Mouse (Mus musculus): ENCODE results near the gene Gnl1. TPM values are rescaled to one million over a fixed set of nuclear protein-coding genes. Genes with fewer than 3 reads are reported as not detected.

Gene Gnl1
- polyA plus RNA-seq, 1 experiment from 2014 or later = 60.0 TPM

- Histone ChIP-seq H3K27ac (no peak overlapping the region), H3K9me3 (no peaks in the 10 kb centered on the region), H3K9ac (no peak overlapping the region), H3K4me3 (no peak overlapping the region), H3K4me1 (peaks cover 12% of the 10 kb centered on the region), H3K27me3 (no peaks in the 10 kb centered on the region), H3K4me2 (no peak overlapping the region), H3K36me3 (peaks cover 35% of the 10 kb centered on the region)
- no peak for ATAC-seq (ENCODE audit: insufficient number of reproducible peaks, low FRiP score, low TSS enrichment, low read depth)
- 89% methylated on average over 2 of the region's 2 CpGs for WGBS
Observed at GRCm38 (mm10) chr17:35967621-35968020, 12.0 kb upstream of the Gnl1 start.

- Histone ChIP-seq H3K27ac (peak within 1 kb of the TSS; percentile 85), H3K4me1 (peaks cover 12% of the 10 kb centered on the region), H3K4me3 (peak within 1 kb of the TSS; percentile 97), H3K9me3 (no peaks in the 10 kb centered on the region), H3K9ac (peak within 1 kb of the TSS; percentile 89), H3K4me2 (peak within 1 kb of the TSS; percentile 75), H3K27me3 (no peaks in the 10 kb centered on the region), H3K36me3 (peaks cover 32% of the 10 kb centered on the region)
- WGBS = under 1% methylated on average over 68 of the region's 68 CpGs
- ATAC-seq (ENCODE audit: insufficient number of reproducible peaks, low FRiP score, low TSS enrichment, low read depth) = peak; percentile 94
Observed at GRCm38 (mm10) chr17:35969418-35970389, 9.9 kb upstream of the Gnl1 start, which contains the start of gene Abcf1. Gene Abcf1, minus strand, starts transcription at chr17:35969761.

- H3K4me3 ChIP-seq = no peak overlapping the region
- no peaks in the 10 kb centered on the region for H3K27me3 ChIP-seq
- no peak overlapping the region for H3K4me2 ChIP-seq
- peaks cover 28% of the 10 kb centered on the region for H3K36me3 ChIP-seq
- no peak overlapping the region for H3K9ac ChIP-seq
- H3K9me3 ChIP-seq = no peaks in the 10 kb centered on the region
- peaks cover 12% of the 10 kb centered on the region for H3K4me1 ChIP-seq
- no peak overlapping the region for H3K27ac ChIP-seq
- ATAC-seq (ENCODE audit: insufficient number of reproducible peaks, low FRiP score, low TSS enrichment, low read depth) = no peak
- 58% methylated on average over 1 of the region's 1 CpGs for WGBS
Observed at GRCm38 (mm10) chr17:35972131-35972530, 7.5 kb upstream of the Gnl1 start.

GRCm38 (mm10) chr17:35978811-35979400, 745 bp upstream of the Gnl1 start:
- H3K4me2 ChIP-seq = peak overlapping the region; percentile 82
- WGBS = under 1% methylated on average over 41 of the region's 41 CpGs
- peaks cover 39% of the 10 kb centered on the region for H3K36me3 ChIP-seq
- peak overlapping the region; percentile 98 for H3K27ac ChIP-seq
- ATAC-seq (ENCODE audit: insufficient number of reproducible peaks, low FRiP score, low TSS enrichment, low read depth) = peak; percentile 72
- H3K9ac ChIP-seq = peak overlapping the region; percentile 77
- H3K9me3 ChIP-seq = no peaks in the 10 kb centered on the region
- H3K4me3 ChIP-seq = peak overlapping the region; percentile 94
- no peaks in the 10 kb centered on the region for H3K27me3 ChIP-seq
- peaks cover 22% of the 10 kb centered on the region for H3K4me1 ChIP-seq

- WGBS = 0% methylated on average over 29 of the region's 29 CpGs
- H3K9ac ChIP-seq = peak overlapping the region; percentile 77
- peak overlapping the region; percentile 82 for H3K4me2 ChIP-seq
- ATAC-seq (ENCODE audit: insufficient number of reproducible peaks, low FRiP score, low TSS enrichment, low read depth) = no peak; the same call in 1 of the 2 replicates
- no peaks in the 10 kb centered on the region for H3K9me3 ChIP-seq
- peak overlapping the region; percentile 98 for H3K27ac ChIP-seq
- peaks cover 22% of the 10 kb centered on the region for H3K4me1 ChIP-seq
- peaks cover 41% of the 10 kb centered on the region for H3K36me3 ChIP-seq
- no peaks in the 10 kb centered on the region for H3K27me3 ChIP-seq
- H3K4me3 ChIP-seq = peak overlapping the region; percentile 94
Observed at GRCm38 (mm10) chr17:35980363-35980754, 708 bp downstream of the Gnl1 start.

- no peak overlapping the region for H3K9ac ChIP-seq
- no peak overlapping the region for H3K4me2 ChIP-seq
- H3K27me3 ChIP-seq = no peaks in the 10 kb centered on the region
- WGBS = 94% methylated on average over 9 of the region's 9 CpGs
- H3K36me3 ChIP-seq = peaks cover 51% of the 10 kb centered on the region
- H3K4me3 ChIP-seq = no peak overlapping the region
- no peaks in the 10 kb centered on the region for H3K9me3 ChIP-seq
- no peak overlapping the region for H3K27ac ChIP-seq
- H3K4me1 ChIP-seq = peaks cover 22% of the 10 kb centered on the region
- ATAC-seq (ENCODE audit: insufficient number of reproducible peaks, low FRiP score, low TSS enrichment, low read depth) = no peak
Observed at GRCm38 (mm10) chr17:35981776-35982175, 2.1 kb downstream of the Gnl1 start.

- no peaks in the 10 kb centered on the region for H3K27me3 ChIP-seq
- ATAC-seq (ENCODE audit: insufficient number of reproducible peaks, low FRiP score, low TSS enrichment, low read depth) = no peak
- H3K4me3 ChIP-seq = no peak overlapping the region
- H3K9ac ChIP-seq = no peak overlapping the region
- no peak overlapping the region for H3K4me2 ChIP-seq
- no peak overlapping the region for H3K27ac ChIP-seq
- H3K36me3 ChIP-seq = peaks cover 31% of the 10 kb centered on the region
- H3K9me3 ChIP-seq = no peaks in the 10 kb centered on the region
- H3K4me1 ChIP-seq = peaks cover 13% of the 10 kb centered on the region
- 46% methylated on average over 10 of the region's 10 CpGs for WGBS
Observed at GRCm38 (mm10) chr17:35991781-35992180, 12.1 kb downstream of the Gnl1 start.

- H3K9ac ChIP-seq = no peak overlapping the region
- peaks cover 18% of the 10 kb centered on the region for H3K4me1 ChIP-seq
- 6% methylated on average over 17 of the region's 17 CpGs for WGBS
- peak overlapping the region; percentile 67 for H3K4me2 ChIP-seq
- H3K27me3 ChIP-seq = no peaks in the 10 kb centered on the region
- no peaks in the 10 kb centered on the region for H3K9me3 ChIP-seq
- H3K4me3 ChIP-seq = peak overlapping the region; percentile 57
- no peak overlapping the region for H3K27ac ChIP-seq
- peaks cover 12% of the 10 kb centered on the region for H3K36me3 ChIP-seq
- ATAC-seq (ENCODE audit: insufficient number of reproducible peaks, low FRiP score, low TSS enrichment, low read depth) = peak; percentile 59; the same call in 1 of the 2 replicates
Observed at GRCm38 (mm10) chr17:35993675-35994074, 14.0 kb downstream of the Gnl1 start.

GRCm38 (mm10) chr17:35994175-35994878, 14.7 kb downstream of the Gnl1 start:
- peak overlapping the region; percentile 80 for H3K27ac ChIP-seq
- 3% methylated on average over 31 of the region's 31 CpGs for WGBS

GRCm38 (mm10) chr17:35994879-35995240, 15.2 kb downstream of the Gnl1 start:
- H3K9ac ChIP-seq = peak overlapping the region; percentile 39
- H3K27me3 ChIP-seq = no peaks in the 10 kb centered on the region
- peak overlapping the region; percentile 80; the same call in 1 of the 2 replicates for H3K27ac ChIP-seq
- H3K4me2 ChIP-seq = peak overlapping the region; percentile 67
- peaks cover 18% of the 10 kb centered on the region for H3K4me1 ChIP-seq
- no peak for ATAC-seq (ENCODE audit: insufficient number of reproducible peaks, low FRiP score, low TSS enrichment, low read depth)
- WGBS = 3% methylated on average over 14 of the region's 14 CpGs
- peaks cover 1% of the 10 kb centered on the region; the same call in 1 of the 2 replicates for H3K36me3 ChIP-seq
- H3K9me3 ChIP-seq = no peaks in the 10 kb centered on the region
- H3K4me3 ChIP-seq = peak overlapping the region; percentile 57

More at GRCm38 (mm10) chr17:35994175-35994878, 14.7 kb downstream of the Gnl1 start:
- peak overlapping the region; percentile 57 for H3K4me3 ChIP-seq
- H3K4me1 ChIP-seq = peaks cover 18% of the 10 kb centered on the region
- no peaks in the 10 kb centered on the region for H3K9me3 ChIP-seq
- peak overlapping the region; percentile 67 for H3K4me2 ChIP-seq
- peaks cover 6% of the 10 kb centered on the region; the same call in 1 of the 2 replicates for H3K36me3 ChIP-seq
- no peaks in the 10 kb centered on the region for H3K27me3 ChIP-seq
- ATAC-seq (ENCODE audit: insufficient number of reproducible peaks, low FRiP score, low TSS enrichment, low read depth) = no peak
- H3K9ac ChIP-seq = peak overlapping the region; percentile 39

GRCm38 (mm10) chr17:35996949-35997348, 17.3 kb downstream of the Gnl1 start:
- peak; percentile 65 for ATAC-seq (ENCODE audit: insufficient number of reproducible peaks, low FRiP score, low TSS enrichment, low read depth)
- H3K36me3 ChIP-seq = no peaks in the 10 kb centered on the region
- no peak overlapping the region for H3K4me3 ChIP-seq
- H3K27me3 ChIP-seq = no peaks in the 10 kb centered on the region
- H3K4me1 ChIP-seq = peaks cover 18% of the 10 kb centered on the region
- no peak overlapping the region for H3K4me2 ChIP-seq
- no peak overlapping the region for H3K9ac ChIP-seq
- no peaks in the 10 kb centered on the region for H3K9me3 ChIP-seq
- 3% methylated on average over 11 of the region's 11 CpGs for WGBS
- H3K27ac ChIP-seq = no peak overlapping the region

Measured in limb, embryonic 15.5 days (tissue).